Mouse (Mus musculus) cortical plate, adult 2 months (tissue): ENCODE measurements around the gene Tmco5b. TPM values are rescaled to one million over a fixed set of nuclear protein-coding genes. Genes with fewer than 3 reads are reported as not detected.

ENCODE experiments used
- H3K27ac ChIP-seq: fragments of 200-500 bp; 2 replicates; pipeline ENCODE4 v1.5.1; 2012; ENCODE audit warnings: low read length, control low read depth, inconsistent platforms; ENCODE audit not compliant: insufficient read depth
- H3K4me1 ChIP-seq: fragments of 200-500 bp; 2 replicates; pipeline ENCODE4 v1.6.1; 2011; ENCODE audit warnings: low read length; ENCODE audit not compliant: control insufficient read depth, insufficient read depth
- H3K4me3 ChIP-seq: fragments of 200-500 bp; 2 replicates; pipeline ENCODE4 v1.5.1; 2011; ENCODE audit warnings: mild to moderate bottlenecking, low read length, control low read depth; ENCODE audit not compliant: insufficient read depth
- CTCF ChIP-seq: fragments of 200-500 bp; IDR thresholded peaks from 2 replicates; pipeline ENCODE4 v1.5.1; 2011; ENCODE audit warnings: mild to moderate bottlenecking, control low read depth, low read length; ENCODE audit not compliant: insufficient read depth; ENCODE audit errors: extremely low read depth
- POLR2A ChIP-seq: fragments of 200-500 bp; IDR thresholded peaks from 2 replicates; pipeline ENCODE4 v1.6.1; 2011; ENCODE audit warnings: mild to moderate bottlenecking, low read length, control low read depth; ENCODE audit not compliant: insufficient read depth; ENCODE audit errors: extremely low read depth
- polyA plus RNA-seq: library from polyadenylated mRNA; depleted of rRNA; stranded (reverse); fragments of >200 nt; gene quantifications from 2 replicates; pipeline ENCODE4 v1.2.3, GENCODE M21; 2012; rRNA removed

Gene Tmco5b
- polyA plus RNA-seq: 0.08 and 0.13 TPM in 2 replicates

DNA sequence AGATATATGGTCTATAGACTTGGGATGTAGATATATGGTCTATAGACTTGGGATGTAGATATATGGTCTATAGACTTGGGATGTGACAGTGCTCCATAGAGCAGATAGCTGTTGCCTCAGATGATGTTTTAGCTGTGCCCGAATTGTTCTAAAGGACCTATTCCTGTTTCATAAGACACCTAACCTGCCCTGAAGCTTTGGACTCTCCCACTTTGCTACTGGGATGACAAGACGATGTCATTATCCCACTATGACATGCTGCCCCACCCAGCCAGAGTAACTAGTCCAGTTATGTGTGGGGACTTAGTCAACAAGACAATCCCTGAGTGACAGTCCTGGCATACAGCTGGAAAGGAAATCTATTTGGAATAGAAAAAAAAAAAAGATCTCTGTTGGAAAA is at the start of gene Tmco5b:
Gene Tmco5b, plus strand, starts transcription at position 301 of the 400 bp plus-strand sequence.
- Histone ChIP-seq H3K4me1 (peaks cover 2% of the 10 kb centered on the region; the same call in 1 of the 2 replicates), H3K4me3 (no peak within 1 kb of the TSS), H3K27ac (no peak within 1 kb of the TSS)
- TF ChIP-seq POLR2A (no peak), CTCF (no peak)

- Histone ChIP-seq H3K4me3 (no peak overlapping the region), H3K4me1 (no peaks in the 10 kb centered on the region), H3K27ac (no peak overlapping the region)
- TF ChIP-seq CTCF: no peak
- TF ChIP-seq POLR2A: no peak
These were observed 48.5 kb upstream of the Tmco5b start for GRCm38 (mm10) chr2:113236993-113237392.

GRCm38 (mm10) chr2:113238871-113239270 is 46.7 kb upstream of the Tmco5b start:
- no peak for TF ChIP-seq POLR2A
- TF ChIP-seq CTCF: no peak
- no peak overlapping the region for H3K27ac ChIP-seq
- no peak overlapping the region for H3K4me3 ChIP-seq
- H3K4me1 ChIP-seq: no peaks in the 10 kb centered on the region

- TF ChIP-seq CTCF (no peak), POLR2A (no peak)
- H3K27ac ChIP-seq: no peak overlapping the region
- H3K4me3 ChIP-seq: no peak overlapping the region
- H3K4me1 ChIP-seq: peaks cover 1% of the 10 kb centered on the region; the same call in 1 of the 2 replicates
These were observed 17.1 kb downstream of the Tmco5b start for GRCm38 (mm10) chr2:113302349-113303239.

GRCm38 (mm10) chr2:113303240-113303538 is 17.7 kb downstream of the Tmco5b start:
- TF ChIP-seq CTCF: no peak
- TF ChIP-seq POLR2A: no peak
- H3K4me1 ChIP-seq: peaks cover 1% of the 10 kb centered on the region; the same call in 1 of the 2 replicates
- H3K4me3 ChIP-seq: no peak overlapping the region
- H3K27ac ChIP-seq: no peak overlapping the region

DNA sequence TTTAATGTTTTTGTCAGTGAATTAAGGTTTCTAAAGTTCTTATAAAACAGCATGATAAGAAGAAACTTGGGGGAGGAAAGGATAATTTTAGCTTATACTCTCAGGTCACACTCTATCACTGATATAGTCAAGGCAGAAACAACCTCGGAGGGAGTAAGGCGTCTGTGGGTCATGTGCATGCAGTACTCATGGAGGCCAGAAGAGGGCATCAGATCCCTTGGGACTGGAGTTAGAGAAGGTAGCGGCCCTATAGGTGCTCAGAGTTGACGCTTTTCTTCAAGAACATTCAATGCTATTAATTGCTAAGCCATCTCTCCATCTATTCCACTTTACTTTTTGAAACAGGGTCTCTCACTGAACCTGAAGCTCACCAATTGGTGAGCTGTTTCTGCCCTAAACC is 19.8 kb downstream of the Tmco5b start:
- Histone ChIP-seq H3K27ac (no peak overlapping the region), H3K4me1 (peaks cover 1% of the 10 kb centered on the region; the same call in 1 of the 2 replicates), H3K4me3 (no peak overlapping the region)
- no peak for TF ChIP-seq POLR2A
- peak; percentile 91 for TF ChIP-seq CTCF

DNA sequence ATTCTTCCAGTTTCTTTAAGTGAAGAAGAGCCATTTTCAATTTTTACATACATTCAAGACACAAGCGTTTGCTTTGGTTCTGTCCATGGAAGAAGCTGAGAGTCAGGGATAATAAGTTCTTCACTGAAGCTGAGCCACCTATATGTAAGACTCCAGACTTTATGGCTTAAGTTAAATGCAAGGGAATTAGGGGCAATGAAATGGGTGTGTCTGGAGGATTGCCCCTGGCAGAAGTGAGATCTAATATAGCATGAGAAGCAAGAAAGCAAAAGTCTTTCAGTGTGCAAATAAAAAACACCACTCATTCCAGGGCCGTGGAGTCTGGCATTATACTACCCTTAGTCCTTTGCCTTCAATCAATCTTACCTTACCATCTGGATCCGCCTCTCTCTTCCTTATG is 25.7 kb downstream of the Tmco5b start:
- no peak for TF ChIP-seq CTCF
- TF ChIP-seq POLR2A: no peak
- no peak overlapping the region for H3K27ac ChIP-seq
- no peak overlapping the region for H3K4me3 ChIP-seq
- no peaks in the 10 kb centered on the region for H3K4me1 ChIP-seq

- no peak overlapping the region for H3K27ac ChIP-seq
- H3K4me1 ChIP-seq: peaks cover 2% of the 10 kb centered on the region; the same call in 1 of the 2 replicates
- H3K4me3 ChIP-seq: no peak overlapping the region
- TF ChIP-seq POLR2A (no peak), CTCF (no peak)
These were observed 37.5 kb downstream of the Tmco5b start for GRCm38 (mm10) chr2:113323016-113323415.

DNA sequence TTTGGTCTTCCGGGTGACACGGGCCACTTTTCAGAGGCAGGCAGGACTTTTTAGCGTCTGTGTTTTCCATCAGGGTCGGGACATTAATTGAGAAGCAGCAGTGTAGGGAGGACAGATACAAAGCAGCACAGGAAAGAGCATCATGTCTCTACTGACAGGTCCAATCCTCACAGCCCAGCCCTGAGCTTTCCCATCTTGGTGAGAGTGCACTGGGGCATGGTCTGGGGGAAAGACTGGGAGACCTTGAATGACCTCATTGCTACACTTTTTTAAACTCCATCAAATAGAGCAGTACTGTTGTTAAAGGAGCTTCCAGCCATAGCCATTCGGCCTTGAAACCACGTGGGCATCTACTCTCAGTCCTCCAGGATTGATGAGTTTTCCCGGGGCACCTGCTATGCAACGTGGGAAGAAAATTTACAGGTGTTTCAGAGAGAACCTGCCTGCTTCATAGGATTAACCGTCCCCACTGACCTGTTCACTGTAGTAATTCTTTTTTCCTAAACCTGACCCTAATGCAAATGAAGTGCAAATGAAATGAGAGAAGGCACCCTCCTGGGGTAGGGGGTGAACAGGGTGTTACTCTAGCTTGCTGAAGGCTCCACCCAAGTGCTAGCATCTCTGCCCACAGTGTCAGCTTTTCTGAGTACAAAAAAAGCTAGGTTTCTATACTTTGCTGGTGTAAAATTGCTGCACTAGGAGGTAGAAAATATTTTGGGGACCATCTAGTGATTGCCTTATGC is 48.4 kb downstream of the Tmco5b start:
- Histone ChIP-seq H3K27ac (no peak overlapping the region), H3K4me3 (no peak overlapping the region), H3K4me1 (peaks cover 4% of the 10 kb centered on the region; the same call in 1 of the 2 replicates)
- TF ChIP-seq POLR2A (no peak), CTCF (no peak)
